Mouse (Mus musculus) liver, embryonic 14.5 days (tissue): ENCODE data around the gene Dgkz. TPM values are rescaled to one million over a fixed set of nuclear protein-coding genes. Genes with fewer than 3 reads are reported as not detected.

Experiments used
- ATAC-seq: fragments of 200-750 bp; cut with Nextera tagmentation; 2 replicates; pipeline ENCODE4 v1.8.0; 2017; ENCODE audit warnings: moderate number of reproducible peaks, mild to moderate bottlenecking, moderate library complexity; ENCODE audit not compliant: insufficient read depth
- DNase-seq, 3 experiments: peaks; one replicate each; pipeline ENCODE4 v3.0.0-alpha.2; 2012 to 2013; ENCODE audit warnings: low read depth in 3 of 3, low spot score in 3 of 3
- H3K27ac ChIP-seq: fragments of 300-500 bp; sonication (generic); 2 replicates; pipeline ENCODE4 v1.5.1; 2014; ENCODE audit warnings: moderate library complexity, mild to moderate bottlenecking, control low read depth, inconsistent platforms
- H3K27me3 ChIP-seq: fragments of 300-500 bp; sonication (generic); 2 replicates; pipeline ENCODE4 v1.6.1; 2014; ENCODE audit warnings: mild to moderate bottlenecking, low read length, moderate library complexity; ENCODE audit not compliant: control insufficient read depth, insufficient read depth
- H3K36me3 ChIP-seq: fragments of 300-500 bp; sonication (generic); replicated peaks from 2 replicates; pipeline ENCODE4 v1.6.1; 2014; ENCODE audit warnings: low read depth; ENCODE audit not compliant: control insufficient read depth, insufficient read depth
- H3K4me1 ChIP-seq, 2 experiments: fragments of 200-500 bp in 1 of 2; fragments of 300-500 bp in 1 of 2; sonication (generic) in 1 of 2; replicated peaks; 2 replicates each; pipeline ENCODE4 v1.6.1; 2012 to 2014; ENCODE audit warnings: antibody characterized with exemption in 1 of 2, inconsistent platforms in 1 of 2, low read length in 1 of 2; ENCODE audit not compliant: control insufficient read depth in 2 of 2, insufficient read depth in 2 of 2
- H3K4me2 ChIP-seq: fragments of 300-500 bp; sonication (generic); 2 replicates; pipeline ENCODE4 v1.6.1; 2014; ENCODE audit warnings: low read depth, mild to moderate bottlenecking, control low read depth, moderate library complexity
- H3K4me3 ChIP-seq, 2 experiments: fragments of 200-500 bp in 1 of 2; fragments of 300-500 bp in 1 of 2; sonication (generic) in 1 of 2; 2 replicates each; pipeline ENCODE4 v1.5.1; 2012 to 2014; ENCODE audit warnings: low read depth in 2 of 2, low read length in 2 of 2, mild to moderate bottlenecking in 2 of 2, control low read depth in 1 of 2, inconsistent platforms in 1 of 2, moderate library complexity in 1 of 2; ENCODE audit not compliant: insufficient read depth in 1 of 2
- H3K9ac ChIP-seq: fragments of 300-500 bp; sonication (generic); replicated peaks from 2 replicates; pipeline ENCODE4 v1.6.1; 2014; ENCODE audit warnings: mild to moderate bottlenecking, control low read depth, moderate library complexity
- H3K9me3 ChIP-seq: fragments of 300-500 bp; sonication (generic); 2 replicates; pipeline ENCODE4 v1.6.1; 2016; ENCODE audit warnings: low read length, mixed read lengths; ENCODE audit not compliant: control insufficient read depth
- CTCF ChIP-seq: IDR thresholded peaks from 2 replicates; pipeline ENCODE4 v1.5.1; 2016; ENCODE audit warnings: antibody characterized with exemption, low read depth, control low read depth
- EP300 ChIP-seq: IDR thresholded peaks from 2 replicates; pipeline ENCODE4 v1.6.1; 2016; ENCODE audit warnings: antibody characterized with exemption, low read depth
- whole genome bisulfite sequencing: fragments of 180-500 bp; shearing (Covaris S2); extraction: QIAGEN DNeasy Blood & Tissue Kit; methylation state at CpG from one replicate; pipeline ENCODE4 v1.1.7; 2014; ENCODE audit not compliant: insufficient replicate concordance; 5-methylcytosine and 5-hydroxymethylcytosine counted together
- polyA plus RNA-seq, 2 experiments: library from polyadenylated mRNA; depleted of rRNA in 1 of 2; stranded (reverse) in 1 of 2; unstranded in 1 of 2; fragments of >200 nt; fragmentation: Nextera tagmentation in 1 of 2; extraction: Ambion mirVana in 1 of 2; gene quantifications; 2 replicates each; pipeline versions ENCODE4 v1.2.1 to v1.2.3; 2012 to 2014

The Dgkz gene
- polyA plus RNA-seq, 2 experiments, result 19.6 to 60.7 TPM

- Histone ChIP-seq H3K36me3 (no peaks in the 10 kb centered on the region), H3K9ac (no peak overlapping the region), H3K4me2 (no peak overlapping the region), H3K27me3 (peaks cover 74% of the 10 kb centered on the region), H3K27ac (no peak overlapping the region), H3K4me3 (no peak overlapping the region), H3K4me1 (peaks cover 0 to 11% of the 10 kb centered on the region in 2 experiments; a peak in 3 of 4 replicates), H3K9me3 (no peaks in the 10 kb centered on the region)
- DNase-seq, result no peak
- TF ChIP-seq EP300, result no peak
- no peak for TF ChIP-seq CTCF
- WGBS, result 37% methylated on average over 7 of the region's 7 CpGs
- ATAC-seq, result no peak
Observed at GRCm38 (mm10) chr2:91973416-91974135, 2.1 kb downstream of the Dgkz start.

GRCm38 (mm10) chr2:91972121-91972566 is 3.5 kb downstream of the Dgkz start:
- H3K4me1 ChIP-seq, result peaks cover 0 to 7% of the 10 kb centered on the region in 2 experiments; a peak in 2 of 4 replicates
- H3K4me3 ChIP-seq, result no peak overlapping the region
- TF ChIP-seq EP300, result no peak
- no peak for TF ChIP-seq CTCF
- no peaks in the 10 kb centered on the region for H3K9me3 ChIP-seq
- peak; percentile 60 for ATAC-seq
- H3K9ac ChIP-seq, result no peak overlapping the region
- H3K27ac ChIP-seq, result no peak overlapping the region
- 10% methylated on average over 13 of the region's 13 CpGs for WGBS
- H3K4me2 ChIP-seq, result no peak overlapping the region; the same call in 1 of the 2 replicates
- H3K27me3 ChIP-seq, result peaks cover 67% of the 10 kb centered on the region
- DNase-seq, result no peak
- H3K36me3 ChIP-seq, result no peaks in the 10 kb centered on the region

- WGBS, result 16% methylated on average over 21 of the region's 21 CpGs
- peak; percentile 62 for ATAC-seq
- TF ChIP-seq EP300 (no peak), CTCF (no peak)
- no peaks in the 10 kb centered on the region for H3K36me3 ChIP-seq
- H3K27me3 ChIP-seq, result peaks cover 60% of the 10 kb centered on the region
- no peak overlapping the region; the same call in 1 of the 2 replicates for H3K4me2 ChIP-seq
- H3K4me3 ChIP-seq, result no peak overlapping the region
- peaks cover 0 to 7% of the 10 kb centered on the region in 2 experiments; a peak in 2 of 4 replicates for H3K4me1 ChIP-seq
- no peak for DNase-seq
- H3K27ac ChIP-seq, result no peak overlapping the region; the same call in 1 of the 2 replicates
- no peaks in the 10 kb centered on the region for H3K9me3 ChIP-seq
- H3K9ac ChIP-seq, result no peak overlapping the region
Observed at GRCm38 (mm10) chr2:91971231-91972097, 4.2 kb downstream of the Dgkz start.

GRCm38 (mm10) chr2:91967962-91968361 is 7.7 kb downstream of the Dgkz start:
- no peak for ATAC-seq
- no peaks in the 10 kb centered on the region for H3K36me3 ChIP-seq
- no peak overlapping the region for H3K4me2 ChIP-seq
- H3K9ac ChIP-seq, result no peak overlapping the region
- no peak for TF ChIP-seq CTCF
- no peak for TF ChIP-seq EP300
- peaks cover 0 to 18% of the 10 kb centered on the region in 2 experiments; a peak in 2 of 4 replicates for H3K4me1 ChIP-seq
- no peak for DNase-seq
- no peaks in the 10 kb centered on the region for H3K9me3 ChIP-seq
- 42% methylated on average over 11 of the region's 11 CpGs for WGBS
- H3K27ac ChIP-seq, result no peak overlapping the region
- H3K27me3 ChIP-seq, result peaks cover 34% of the 10 kb centered on the region
- no peak overlapping the region for H3K4me3 ChIP-seq

- peaks cover 18% of the 10 kb centered on the region for H3K27me3 ChIP-seq
- no peak for ATAC-seq
Observed at GRCm38 (mm10) chr2:91966367-91966766, 9.3 kb downstream of the Dgkz start.

More at GRCm38 (mm10) chr2:91966367-91966766, 9.3 kb downstream of the Dgkz start:
- DNase-seq, result no peak
- 50% methylated on average over 5 of the region's 5 CpGs for WGBS
- H3K4me2 ChIP-seq, result no peak overlapping the region
- TF ChIP-seq CTCF, result no peak
- no peaks in the 10 kb centered on the region for H3K36me3 ChIP-seq
- H3K9ac ChIP-seq, result no peak overlapping the region
- H3K4me1 ChIP-seq, result peaks cover 12 to 28% of the 10 kb centered on the region in 2 experiments
- H3K27ac ChIP-seq, result no peak overlapping the region
- H3K9me3 ChIP-seq, result no peaks in the 10 kb centered on the region
- H3K4me3 ChIP-seq, result no peak overlapping the region
